Mouse (Mus musculus) embryonic fibroblast, embryonic 13.5 days (primary cell): ENCODE measurements around the gene Tnrc6b. TPM values are rescaled to one million over a fixed set of nuclear protein-coding genes. Genes with fewer than 3 reads are reported as not detected.

Experiments
- H3K27ac ChIP-seq: 2 replicates; pipeline ENCODE4 v1.5.1; 2012; ENCODE audit warnings: low read length, control low read depth, inconsistent platforms; ENCODE audit not compliant: insufficient read depth
- H3K4me1 ChIP-seq: 2 replicates; pipeline ENCODE4 v1.6.1; 2011; ENCODE audit warnings: low read length; ENCODE audit not compliant: control insufficient read depth, insufficient read depth
- H3K4me3 ChIP-seq: 2 replicates; pipeline ENCODE4 v1.5.1; 2011; ENCODE audit warnings: mild to moderate bottlenecking, control low read depth, low read length; ENCODE audit not compliant: insufficient read depth
- CTCF ChIP-seq: IDR thresholded peaks from 2 replicates; pipeline ENCODE4 v1.5.1; 2011; ENCODE audit warnings: mild to moderate bottlenecking, control low read depth, low read length, moderate library complexity, borderline replicate concordance; ENCODE audit not compliant: insufficient read depth
- POLR2A ChIP-seq: IDR thresholded peaks from 2 replicates; pipeline ENCODE4 v1.6.1; 2011; ENCODE audit warnings: low read depth, mild to moderate bottlenecking, control low read depth, low read length, moderate library complexity
- polyA plus RNA-seq: library from polyadenylated mRNA; stranded (reverse); fragments of >200 nt; gene quantifications from 2 replicates; pipeline ENCODE4 v1.2.4, GENCODE M21; 2011; ENCODE audit warnings: low read depth; ENCODE audit not compliant: missing spikeins, insufficient read length

Tnrc6b gene
- polyA plus RNA-seq, 1 experiment, result 37.0 TPM

GRCm38 (mm10) chr15:80748979-80749378 is 37.9 kb downstream of the Tnrc6b start:
- TF ChIP-seq CTCF, result no peak
- TF ChIP-seq POLR2A, result no peak

GRCm38 (mm10) chr15:80753351-80753750 is 42.2 kb downstream of the Tnrc6b start:
- no peaks in the 10 kb centered on the region for H3K4me1 ChIP-seq
- TF ChIP-seq CTCF (no peak), POLR2A (no peak)
- H3K27ac ChIP-seq, result no peak overlapping the region
- no peak overlapping the region for H3K4me3 ChIP-seq

More at GRCm38 (mm10) chr15:80748979-80749378, 37.9 kb downstream of the Tnrc6b start:
- Histone ChIP-seq H3K27ac (no peak overlapping the region), H3K4me3 (no peak overlapping the region), H3K4me1 (no peaks in the 10 kb centered on the region)

DNA sequence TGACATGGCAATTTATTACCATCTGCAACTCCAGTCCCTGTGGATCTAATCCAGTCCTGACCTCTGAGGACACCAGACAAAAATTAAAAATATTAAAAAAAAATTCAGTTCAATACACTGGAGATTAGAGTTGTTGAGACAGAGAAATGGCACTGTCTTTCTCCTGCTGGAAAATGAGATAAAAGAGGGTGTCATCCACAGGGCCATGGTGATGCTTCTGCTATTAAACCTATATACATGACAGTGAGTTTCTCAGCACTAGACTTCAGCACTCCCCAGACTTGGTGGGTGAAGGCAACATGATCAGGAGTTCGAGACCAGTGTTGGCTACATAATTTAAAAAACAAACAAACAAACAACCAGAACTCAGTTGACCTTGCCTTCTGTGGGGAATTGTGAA is 43.0 kb downstream of the Tnrc6b start:
- TF ChIP-seq POLR2A (no peak), CTCF (no peak)
- H3K4me3 ChIP-seq, result no peak overlapping the region
- H3K27ac ChIP-seq, result no peak overlapping the region
- no peaks in the 10 kb centered on the region for H3K4me1 ChIP-seq

GRCm38 (mm10) chr15:80759451-80759850 is 48.3 kb downstream of the Tnrc6b start:
- no peak overlapping the region for H3K4me3 ChIP-seq
- no peaks in the 10 kb centered on the region for H3K4me1 ChIP-seq
- no peak overlapping the region for H3K27ac ChIP-seq
- no peak for TF ChIP-seq CTCF
- TF ChIP-seq POLR2A, result no peak

DNA sequence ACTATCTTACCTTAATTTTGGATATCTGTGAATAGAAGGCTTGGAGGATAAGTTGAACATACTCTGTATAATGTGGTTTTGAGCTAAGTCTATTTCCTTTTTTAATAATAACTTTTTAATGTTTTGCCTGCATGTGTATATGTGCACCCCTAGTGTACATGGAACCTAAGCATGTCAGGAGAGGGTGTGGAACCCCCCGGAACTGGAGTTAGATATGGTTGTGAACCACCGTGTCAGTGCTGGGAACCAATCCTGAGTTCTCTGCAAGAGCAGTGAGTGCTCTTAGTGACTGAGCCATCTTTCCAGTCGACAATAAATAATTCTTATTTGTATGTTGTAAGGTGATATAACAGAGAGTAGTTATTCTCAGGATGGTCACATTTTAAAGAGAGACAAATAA is 49.4 kb downstream of the Tnrc6b start:
- TF ChIP-seq POLR2A, result no peak
- no peak for TF ChIP-seq CTCF

DNA sequence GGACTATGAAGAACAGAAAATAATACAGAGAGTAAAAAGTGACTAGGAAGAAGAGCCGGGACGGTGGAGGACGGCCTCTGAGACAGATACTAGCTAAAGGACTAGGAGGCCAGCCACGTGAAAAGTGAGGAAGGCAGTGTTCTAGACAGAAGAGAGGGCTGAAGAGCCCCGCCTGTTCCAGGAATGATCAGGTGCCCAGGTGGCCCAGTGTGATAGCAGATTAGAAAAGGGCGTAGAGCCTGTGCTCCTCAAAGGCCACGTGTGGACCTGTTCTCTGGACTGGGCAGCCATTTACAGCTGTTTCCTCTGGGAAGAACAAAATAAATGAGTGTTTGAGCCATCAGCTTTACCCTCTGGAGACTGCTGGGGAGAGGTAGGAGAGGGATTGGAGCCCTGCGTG is 49.8 kb downstream of the Tnrc6b start:
- H3K4me1 ChIP-seq, result no peaks in the 10 kb centered on the region
- no peak for TF ChIP-seq CTCF
- TF ChIP-seq POLR2A, result no peak
- no peak overlapping the region for H3K4me3 ChIP-seq
- H3K27ac ChIP-seq, result no peak overlapping the region

More for the DNA sequence above, 49.4 kb downstream of the Tnrc6b start:
- Histone ChIP-seq H3K4me3 (no peak overlapping the region), H3K4me1 (no peaks in the 10 kb centered on the region), H3K27ac (no peak overlapping the region)

GRCm38 (mm10) chr15:80762621-80763020 is 51.5 kb downstream of the Tnrc6b start:
- TF ChIP-seq POLR2A (no peak), CTCF (no peak)
- H3K27ac ChIP-seq, result no peak overlapping the region
- no peaks in the 10 kb centered on the region for H3K4me1 ChIP-seq
- H3K4me3 ChIP-seq, result no peak overlapping the region

GRCm38 (mm10) chr15:80764666-80765065 is 53.6 kb downstream of the Tnrc6b start:
- TF ChIP-seq CTCF (no peak), POLR2A (no peak)
- H3K4me1 ChIP-seq, result no peaks in the 10 kb centered on the region
- no peak overlapping the region for H3K4me3 ChIP-seq
- H3K27ac ChIP-seq, result no peak overlapping the region

GRCm38 (mm10) chr15:80765381-80765780 is 54.3 kb downstream of the Tnrc6b start:
- no peaks in the 10 kb centered on the region for H3K4me1 ChIP-seq
- H3K4me3 ChIP-seq, result no peak overlapping the region
- H3K27ac ChIP-seq, result no peak overlapping the region
- TF ChIP-seq CTCF, result no peak
- no peak for TF ChIP-seq POLR2A

DNA sequence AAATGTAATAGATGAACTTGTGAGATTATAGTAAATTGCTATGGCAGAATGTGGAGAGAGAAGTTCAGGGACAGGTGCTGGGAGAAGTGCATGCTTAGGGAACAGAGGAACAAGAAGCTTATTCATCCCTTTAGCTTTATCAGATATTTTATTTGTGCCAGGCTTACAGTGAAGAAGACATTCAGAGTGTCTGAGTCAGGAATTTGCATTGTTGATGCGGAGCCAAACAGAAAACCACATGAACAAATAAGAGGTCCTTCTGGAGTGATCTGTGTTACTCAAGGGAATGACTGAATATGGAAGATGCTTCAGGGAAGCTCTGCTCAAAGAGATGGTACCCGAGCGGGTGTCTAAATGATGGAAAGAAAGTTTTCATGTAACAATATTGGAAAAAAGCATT is 57.1 kb downstream of the Tnrc6b start:
- H3K27ac ChIP-seq, result no peak overlapping the region
- H3K4me1 ChIP-seq, result no peaks in the 10 kb centered on the region
- TF ChIP-seq CTCF (no peak), POLR2A (no peak)
- no peak overlapping the region for H3K4me3 ChIP-seq
